Comparison of ENCODE assay signal across 9 mouse cellular contexts in genomic region chr11:98743655-98744345, GRCm38 (mm10). TPM values are rescaled to one million over a fixed set of nuclear protein-coding genes. Genes with fewer than 3 reads are reported as not detected.
A peak's percentile ranks its signal among the peaks of the same experiment; 100 is the strongest.
DNase-seq lines count a peak whose midpoint lies in the region; ATAC-seq lines count a peak whose summit lies in the region.
"Had no signal": no experiment of that assay in that cellular context is flagged by ENCODE, and none has a peak within 500 bp of the region (broad histone marks: within the 10 kb centered on the region; RNA-seq: fewer than 3 reads in every experiment).

No protein-coding gene starts in this region.

- WGBS in intestine, embryonic 14.5 days: 7% methylated on average over 9 of the region's 9 CpGs
- 20% methylated on average over 9 of the region's 9 CpGs for WGBS in liver, embryonic 12.5 days (ENCODE audit: insufficient replicate concordance)
- WGBS in neural tube, embryonic 15.5 days: 6% methylated on average over 9 of the region's 9 CpGs

- H3K4me2 ChIP-seq in intestine, embryonic 14.5 days (ENCODE audit: low read length): peak overlapping the region; percentile 88
- peak overlapping the region; percentile 99 for H3K4me2 ChIP-seq in liver, embryonic 12.5 days
- peak overlapping the region; percentile 94 for H3K4me2 ChIP-seq in neural tube, embryonic 15.5 days

- H3K9ac ChIP-seq in intestine, embryonic 14.5 days (ENCODE audit: low read length): peak overlapping the region; percentile 35
- H3K9ac ChIP-seq in liver, embryonic 12.5 days: peak overlapping the region; percentile 55
- peak overlapping the region; percentile 98 for H3K9ac ChIP-seq in neural tube, embryonic 15.5 days (replicated peaks)

- H3K4me1 ChIP-seq in intestine, embryonic 14.5 days (replicated peaks; ENCODE audit: control insufficient read depth, insufficient read depth, low read length): peaks cover 72% of the 10 kb centered on the region
- peaks cover 93% of the 10 kb centered on the region for H3K4me1 ChIP-seq in liver, embryonic 12.5 days
- H3K4me1 ChIP-seq in neural tube, embryonic 15.5 days: peaks cover 82% of the 10 kb centered on the region

- no peaks in the 10 kb centered on the region for H3K9me3 ChIP-seq in intestine, embryonic 14.5 days (ENCODE audit: control insufficient read depth, low read length)
- H3K9me3 ChIP-seq in liver, embryonic 12.5 days (replicated peaks): no peaks in the 10 kb centered on the region
- no peaks in the 10 kb centered on the region for H3K9me3 ChIP-seq in neural tube, embryonic 15.5 days (replicated peaks)

- H3K4me3 ChIP-seq in intestine, embryonic 14.5 days (ENCODE audit: low read depth, low read length): peak overlapping the region; percentile 96
- H3K4me3 ChIP-seq in liver, embryonic 12.5 days: peak overlapping the region; percentile 81
- H3K4me3 ChIP-seq in neural tube, embryonic 15.5 days (replicated peaks): peak overlapping the region; percentile 92

- H3K27me3 ChIP-seq in intestine, embryonic 14.5 days (replicated peaks; ENCODE audit: control insufficient read depth, insufficient read depth, low read length): no peaks in the 10 kb centered on the region
- no peaks in the 10 kb centered on the region for H3K27me3 ChIP-seq in liver, embryonic 12.5 days (replicated peaks)
- H3K27me3 ChIP-seq in neural tube, embryonic 15.5 days (replicated peaks): no peaks in the 10 kb centered on the region

- H3K27ac ChIP-seq in intestine, embryonic 14.5 days (ENCODE audit: low read depth): peak overlapping the region; percentile 94
- H3K27ac ChIP-seq in liver, embryonic 12.5 days: peak overlapping the region; percentile 95
- H3K27ac ChIP-seq in neural tube, embryonic 15.5 days (replicated peaks): peak overlapping the region; percentile 99

- ATAC-seq in intestine, embryonic 14.5 days (replicated peaks; ENCODE audit: low FRiP score, low TSS enrichment, low read depth): no peak
- ATAC-seq in liver, embryonic 12.5 days: no peak
- no peak for ATAC-seq in neural tube, embryonic 15.5 days (ENCODE audit: low FRiP score)

- no peaks in the 10 kb centered on the region; the same call in 1 of the 2 replicates for H3K36me3 ChIP-seq in intestine, embryonic 14.5 days (ENCODE audit: control insufficient read depth, insufficient read depth, low read length)
- H3K36me3 ChIP-seq in liver, embryonic 12.5 days: no peaks in the 10 kb centered on the region
- H3K36me3 ChIP-seq in neural tube, embryonic 15.5 days: no peaks in the 10 kb centered on the region

- peak; percentile 76 for DNase-seq in cerebellum, adult 9-11 months
- no peak for DNase-seq in cerebellum, adult 11 months
- DNase-seq in brain, adult 2 months (ENCODE audit: low read depth, low spot score): peak; percentile 61
- DNase-seq in gastrocnemius, postnatal 25 days: peak; percentile 75
- peak; percentile 76 for DNase-seq in intestine, embryonic 14.5 days (ENCODE audit: low spot score)
- no peak for DNase-seq in frontal cortex, adult 2 months (ENCODE audit: extremely low spot score in 1 of 2, low spot score in 1 of 2)

RNA-seq across cellular contexts. Expression of gene Thra, which starts 3.4 kb away (rescaled TPM):
- total RNA-seq in gastrocnemius, postnatal 25 days (2021): 10 to 100 TPM; 75.4 to 89.1 TPM
- polyA plus RNA-seq in intestine, embryonic 14.5 days (2014; fragmentation: Nextera tagmentation; extraction: Ambion mirVana): 60.7 and 63.8 TPM in 2 replicates
- 13.0 and 13.3 TPM in 2 replicates for polyA plus RNA-seq in liver, embryonic 12.5 days (2016; fragmentation: Nextera tagmentation; extraction: Ambion mirVana)
- 104 and 125 TPM in 2 replicates for polyA plus RNA-seq in neural tube, embryonic 15.5 days (2015; fragmentation: Nextera tagmentation; extraction: Ambion mirVana)
- polyA plus RNA-seq in frontal cortex, adult 2 months (2012; rRNA removed): 770 and 851 TPM in 2 replicates

RNA-seq across cellular contexts. Expression of gene Med24, which starts 14.6 kb away (rescaled TPM):
- 10 to 100 TPM; 42.7 to 46.9 TPM for total RNA-seq in gastrocnemius, postnatal 25 days (2021)
- polyA plus RNA-seq in intestine, embryonic 14.5 days (2014; fragmentation: Nextera tagmentation; extraction: Ambion mirVana): 43.0 and 48.0 TPM in 2 replicates
- 42.0 and 43.7 TPM in 2 replicates for polyA plus RNA-seq in liver, embryonic 12.5 days (2016; fragmentation: Nextera tagmentation; extraction: Ambion mirVana)
- polyA plus RNA-seq in neural tube, embryonic 15.5 days (2015; fragmentation: Nextera tagmentation; extraction: Ambion mirVana): 59.6 and 60.9 TPM in 2 replicates
- polyA plus RNA-seq in frontal cortex, adult 2 months (2012; rRNA removed): 137 and 157 TPM in 2 replicates

RNA-seq across cellular contexts. Expression of gene Nr1d1, which starts 31.3 kb away (rescaled TPM):
- total RNA-seq in gastrocnemius, postnatal 25 days (2021): 100 to 1,000 TPM in 1 of 2 experiments, 10 to 100 TPM in 1; 98.0 to 119 TPM
- 2.5 and 2.8 TPM in 2 replicates for polyA plus RNA-seq in intestine, embryonic 14.5 days (2014; fragmentation: Nextera tagmentation; extraction: Ambion mirVana)
- 1.3 and 1.4 TPM in 2 replicates for polyA plus RNA-seq in liver, embryonic 12.5 days (2016; fragmentation: Nextera tagmentation; extraction: Ambion mirVana)
- polyA plus RNA-seq in neural tube, embryonic 15.5 days (2015; fragmentation: Nextera tagmentation; extraction: Ambion mirVana): 3.8 and 4.0 TPM in 2 replicates
- polyA plus RNA-seq in frontal cortex, adult 2 months (2012; rRNA removed): 124 and 126 TPM in 2 replicates

RNA-seq across cellular contexts. Expression of gene Csf3, which starts 42.7 kb away (rescaled TPM):
- total RNA-seq in gastrocnemius, postnatal 25 days (2021): not detected
- not detected in 2 replicates for polyA plus RNA-seq in intestine, embryonic 14.5 days (2014; fragmentation: Nextera tagmentation; extraction: Ambion mirVana)
- not detected in 2 replicates for polyA plus RNA-seq in liver, embryonic 12.5 days (2016; fragmentation: Nextera tagmentation; extraction: Ambion mirVana)
- not detected in 2 replicates for polyA plus RNA-seq in neural tube, embryonic 15.5 days (2015; fragmentation: Nextera tagmentation; extraction: Ambion mirVana)
- polyA plus RNA-seq in frontal cortex, adult 2 months (2012; rRNA removed): not detected in 2 replicates
- total RNA-seq: neutrophil, adult 5-6 weeks had no signal

RNA-seq across cellular contexts. Expression of gene Msl1, which starts 51.5 kb away (rescaled TPM):
- total RNA-seq in gastrocnemius, postnatal 25 days (2021): 10 to 100 TPM; 51.3 to 63.6 TPM
- 17.5 and 19.1 TPM in 2 replicates for polyA plus RNA-seq in intestine, embryonic 14.5 days (2014; fragmentation: Nextera tagmentation; extraction: Ambion mirVana)
- polyA plus RNA-seq in liver, embryonic 12.5 days (2016; fragmentation: Nextera tagmentation; extraction: Ambion mirVana): 11.5 and 11.7 TPM in 2 replicates
- polyA plus RNA-seq in neural tube, embryonic 15.5 days (2015; fragmentation: Nextera tagmentation; extraction: Ambion mirVana): 27.5 and 30.1 TPM in 2 replicates
- polyA plus RNA-seq in frontal cortex, adult 2 months (2012; rRNA removed): 112 and 123 TPM in 2 replicates

Comparison
In these comparisons a context has a peak if more than half of its experiments do, and no peak if none do; other contexts are left out.
1. DNase-seq: peak in cerebellum, adult 9-11 months (single experiment), brain, adult 2 months (single experiment), gastrocnemius, postnatal 25 days (single experiment) and intestine, embryonic 14.5 days (single experiment); none in cerebellum, adult 11 months (single experiment) and frontal cortex, adult 2 months (0 of 2).
2. H3K9ac ChIP-seq: peak in every context shown above with its lines; median percentile 98 in neural tube, embryonic 15.5 days; 55 in liver, embryonic 12.5 days; 35 in intestine, embryonic 14.5 days.
3. RNA of gene Nr1d1, which starts 31.3 kb away (polyA plus RNA-seq): 124 to 126 TPM in frontal cortex, adult 2 months; 3.8 to 4.0 TPM in neural tube, embryonic 15.5 days, 2.5 to 2.8 TPM in intestine, embryonic 14.5 days and 1.3 to 1.4 TPM in liver, embryonic 12.5 days; every median in the first group is over 10 times any median in the second.
4. Peak in every context shown above with its lines, with median percentiles within 50 percentile points of each other: H3K27ac ChIP-seq, H3K4me2 ChIP-seq and H3K4me3 ChIP-seq.